Mouse (Mus musculus) embryonic facial prominence, embryonic 10.5 days (tissue): ENCODE data around the gene Vamp3. TPM values are rescaled to one million over a fixed set of nuclear protein-coding genes. Genes with fewer than 3 reads are reported as not detected.
"Not testable (repeated sequence)": the region's sequence is repeated elsewhere in the genome, so short reads cannot be mapped to it uniquely, and the experiment has no call there.

Experiments used
- DNase-seq: peaks from one replicate; pipeline ENCODE4 v3.0.0-alpha.2; 2017; ENCODE audit warnings: low spot score
- H3K27ac ChIP-seq: fragments of 300-500 bp; sonication (generic); replicated peaks from 2 replicates; pipeline ENCODE4 v1.5.1; 2016; ENCODE audit warnings: mild to moderate bottlenecking
- H3K27me3 ChIP-seq: fragments of 300-500 bp; sonication (generic); replicated peaks from 2 replicates; pipeline ENCODE4 v1.6.1; 2016; ENCODE audit warnings: low read depth, mild to moderate bottlenecking; ENCODE audit not compliant: poor library complexity, severe bottlenecking
- H3K36me3 ChIP-seq: fragments of 300-500 bp; sonication (generic); replicated peaks from 2 replicates; pipeline ENCODE4 v1.6.1; 2016; ENCODE audit warnings: mild to moderate bottlenecking, moderate library complexity
- H3K4me1 ChIP-seq: fragments of 300-500 bp; sonication (generic); 2 replicates; pipeline ENCODE4 v1.6.1; 2016
- H3K4me3 ChIP-seq: fragments of 300-500 bp; sonication (generic); 2 replicates; pipeline ENCODE4 v1.5.1; 2016; ENCODE audit warnings: mild to moderate bottlenecking, moderate library complexity
- H3K9me3 ChIP-seq: fragments of 300-500 bp; sonication (generic); 2 replicates; pipeline ENCODE4 v1.6.1; 2016; ENCODE audit warnings: mild to moderate bottlenecking
- WGBS: fragments of 180-500 bp; shearing (Covaris S2); methylation state at CpG from one replicate; pipeline ENCODE4 v1.1.7; 2016; 5-methylcytosine and 5-hydroxymethylcytosine counted together
- polyA plus RNA-seq: library from polyadenylated mRNA; unstranded; fragments of >200 nt; fragmentation: Nextera tagmentation; extraction: Ambion mirVana; gene quantifications from 2 replicates; pipeline ENCODE4 v1.2.1, GENCODE M21; 2016

The Vamp3 gene
- polyA plus RNA-seq, 1 experiment from 2014 or later = 105 TPM

DNA sequence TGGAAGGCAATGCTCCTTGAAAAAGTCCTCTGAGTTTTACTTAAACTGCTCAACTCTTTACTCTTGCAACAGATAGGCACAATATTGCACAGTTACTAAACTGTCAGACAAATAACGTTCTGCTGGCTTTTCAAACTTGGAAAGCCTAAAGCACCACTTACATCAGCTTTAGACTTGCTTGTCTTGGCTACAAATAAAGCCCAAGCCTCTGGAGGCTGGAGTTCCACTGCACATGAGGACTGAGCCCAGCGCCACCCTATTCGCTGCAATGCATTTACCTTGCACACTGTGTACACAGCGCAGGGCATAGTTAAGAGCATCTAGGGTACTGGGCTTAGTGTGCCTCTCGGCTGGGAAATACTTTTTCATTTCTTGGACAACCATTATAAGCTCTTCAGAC, 14.5 kb downstream of the Vamp3 start:
- no peaks in the 10 kb centered on the region for H3K9me3 ChIP-seq
- peak overlapping the region; percentile 71 for H3K4me3 ChIP-seq

DNA sequence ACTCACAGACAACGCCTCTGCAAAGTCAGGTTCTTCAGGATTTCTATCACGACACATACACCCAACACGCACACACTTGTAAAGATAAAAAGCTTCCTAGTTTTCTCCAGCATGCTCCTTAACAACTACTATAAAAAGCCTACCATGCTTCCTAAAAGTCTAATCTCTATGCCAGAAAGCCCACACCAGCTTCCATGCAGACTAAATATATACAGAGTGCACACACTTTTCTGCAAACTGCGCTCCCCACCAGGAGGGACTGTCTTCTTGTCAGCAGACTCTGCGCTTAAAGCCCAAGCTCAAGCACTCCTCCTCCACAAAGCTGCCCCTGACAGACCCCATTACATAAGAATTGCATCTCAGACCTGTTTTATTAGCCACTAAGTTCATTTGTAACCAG, 16.3 kb downstream of the Vamp3 start:
- Histone ChIP-seq H3K27me3 (0 out of 2 replicates have a peak, but pooled peaks cover 8% of the 10 kb centered on the region), H3K27ac (no peak overlapping the region), H3K9me3 (no peaks in the 10 kb centered on the region), H3K4me3 (no peak overlapping the region), H3K36me3 (peaks cover 3% of the 10 kb centered on the region), H3K4me1 (peaks cover 20% of the 10 kb centered on the region)
- 88% methylated on average over 5 of the region's 5 CpGs for WGBS
- no peak for DNase-seq

More for the DNA sequence above, 14.5 kb downstream of the Vamp3 start:
- no peak for DNase-seq
- peaks cover 21% of the 10 kb centered on the region for H3K36me3 ChIP-seq
- H3K27me3 ChIP-seq = 0 out of 2 replicates have a peak, but pooled peaks cover 8% of the 10 kb centered on the region
- WGBS = 56% methylated on average over 5 of the region's 5 CpGs
- no peak overlapping the region for H3K27ac ChIP-seq
- H3K4me1 ChIP-seq = peaks cover 20% of the 10 kb centered on the region

DNA sequence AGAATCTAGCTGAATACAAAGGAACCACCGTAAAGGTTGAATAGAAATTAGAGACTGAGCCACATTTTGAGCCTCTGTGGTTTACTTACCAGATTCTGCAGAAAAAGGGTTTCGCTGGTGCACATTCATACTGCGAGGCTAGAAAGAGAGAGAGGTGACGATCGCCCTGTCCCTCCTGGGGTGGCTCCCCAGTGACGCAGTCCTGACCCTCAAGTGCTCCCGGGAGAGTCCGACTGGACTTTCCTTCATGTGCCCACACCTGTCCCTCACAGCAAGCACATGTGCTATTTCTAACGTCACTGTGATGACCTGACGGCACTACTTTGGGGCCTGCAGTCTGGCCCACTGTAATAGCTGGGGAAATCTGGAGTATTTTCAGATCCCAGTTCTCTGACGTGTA, 20.0 kb downstream of the Vamp3 start:
- no peaks in the 10 kb centered on the region for H3K9me3 ChIP-seq
- H3K4me3 ChIP-seq = no peak overlapping the region
- no peak overlapping the region for H3K27ac ChIP-seq
- peaks cover 3% of the 10 kb centered on the region; the same call in 1 of the 2 replicates for H3K36me3 ChIP-seq
- no peaks in the 10 kb centered on the region for H3K4me1 ChIP-seq
- WGBS = 90% methylated on average over 11 of the region's 11 CpGs
- DNase-seq = no peak
- H3K27me3 ChIP-seq = 0 out of 2 replicates have a peak, but pooled peaks cover 2% of the 10 kb centered on the region

DNA sequence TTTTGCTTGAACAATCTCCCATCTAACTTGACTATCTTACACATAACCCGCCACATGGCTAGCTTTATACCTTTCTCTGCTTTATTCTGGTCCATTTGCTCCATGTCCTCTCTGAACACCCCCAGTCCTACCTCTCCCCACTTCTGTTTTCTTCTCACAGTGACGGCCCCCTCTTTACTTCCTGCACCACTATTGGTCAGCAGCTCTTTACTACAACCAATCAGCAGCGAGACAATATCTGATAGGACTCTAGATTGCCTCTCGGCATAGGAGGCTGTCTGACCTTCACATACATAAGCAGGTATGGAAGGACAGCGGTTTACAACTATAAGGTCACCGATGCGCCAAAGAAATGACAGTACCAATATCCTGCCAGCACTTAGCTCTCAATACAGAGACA, 21.2 kb downstream of the Vamp3 start:
- no peaks in the 10 kb centered on the region for H3K4me1 ChIP-seq
- H3K9me3 ChIP-seq = no peaks in the 10 kb centered on the region
- H3K4me3 ChIP-seq = no peak overlapping the region
- DNase-seq = no peak
- H3K36me3 ChIP-seq = peaks cover 5% of the 10 kb centered on the region; the same call in 1 of the 2 replicates
- H3K27me3 ChIP-seq = no peaks in the 10 kb centered on the region
- WGBS = 88% methylated on average over 7 of the region's 7 CpGs
- no peak overlapping the region for H3K27ac ChIP-seq

DNA sequence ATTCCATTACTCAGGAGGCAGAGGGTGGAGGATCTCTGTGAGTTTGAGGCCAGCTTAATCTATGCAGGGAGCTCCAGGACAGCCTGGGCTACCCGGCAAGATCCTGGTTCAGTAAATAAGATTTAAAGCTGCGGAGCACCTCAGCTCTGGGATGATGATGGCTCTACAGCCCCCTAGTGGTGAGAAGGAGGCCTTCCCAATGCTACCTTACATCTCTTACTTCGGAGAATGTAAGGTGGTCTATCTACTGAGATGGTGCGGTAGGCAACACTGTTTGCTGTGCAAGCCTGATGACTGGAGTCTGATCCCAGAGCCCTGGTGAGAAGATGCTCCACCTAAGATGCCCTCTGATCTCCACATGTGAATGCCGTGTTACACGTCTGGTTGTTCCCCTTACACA, 30.8 kb downstream of the Vamp3 start:
- DNase-seq = peak; percentile 53
- no peak overlapping the region for H3K4me3 ChIP-seq
- 55% methylated on average over 6 of the region's 6 CpGs for WGBS
- peaks cover 11% of the 10 kb centered on the region; the same call in 1 of the 2 replicates for H3K36me3 ChIP-seq
- H3K4me1 ChIP-seq = no peaks in the 10 kb centered on the region
- H3K27me3 ChIP-seq = no peaks in the 10 kb centered on the region
- H3K9me3 ChIP-seq = no peaks in the 10 kb centered on the region
- H3K27ac ChIP-seq = no peak overlapping the region

DNA sequence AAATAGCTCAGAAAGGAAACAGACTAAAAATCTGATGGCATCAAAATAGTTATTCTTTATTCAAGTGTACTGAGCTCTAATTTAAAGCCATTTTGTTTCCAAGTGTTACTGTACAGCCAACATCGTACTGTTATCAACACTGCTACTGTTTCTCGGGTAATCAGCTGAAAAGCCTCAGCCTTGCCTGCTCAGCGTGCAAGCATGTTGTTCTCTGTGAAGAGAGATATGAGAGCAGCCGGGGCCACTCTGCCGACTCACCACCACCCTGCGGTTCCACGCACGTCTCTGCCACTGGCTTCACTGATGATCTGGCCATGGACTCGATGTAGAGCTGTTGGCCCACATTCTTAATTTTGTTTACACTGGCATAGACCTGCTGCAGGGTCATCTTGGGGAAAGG, 33.6 kb downstream of the Vamp3 start:
- Histone ChIP-seq H3K36me3 (peaks cover 18% of the 10 kb centered on the region), H3K4me1 (peaks cover 4% of the 10 kb centered on the region; the same call in 1 of the 2 replicates), H3K4me3 (no peak overlapping the region), H3K9me3 (no peaks in the 10 kb centered on the region), H3K27ac (no peak overlapping the region), H3K27me3 (no peaks in the 10 kb centered on the region)
- WGBS = 91% methylated on average over 9 of the region's 9 CpGs
- DNase-seq = no peak

GRCm38 (mm10) chr4:151017356-151017755, 40.4 kb downstream of the Vamp3 start:
- not testable (repeated sequence) for DNase-seq, H3K9me3 ChIP-seq, H3K4me3 ChIP-seq, H3K27ac ChIP-seq, H3K27me3 ChIP-seq
- 94% methylated on average over 1 of the region's 1 CpGs for WGBS
- peaks cover 24% of the 10 kb centered on the region for H3K4me1 ChIP-seq
- peaks cover 37% of the 10 kb centered on the region for H3K36me3 ChIP-seq

- Histone ChIP-seq H3K27ac (no peak overlapping the region), H3K9me3 (no peaks in the 10 kb centered on the region), H3K36me3 (peaks cover 40% of the 10 kb centered on the region), H3K4me3 (no peak overlapping the region), H3K27me3 (no peaks in the 10 kb centered on the region), H3K4me1 (peaks cover 25% of the 10 kb centered on the region)
- DNase-seq = peak; percentile 40
- WGBS = 49% methylated on average over 10 of the region's 10 CpGs
Measured at GRCm38 (mm10) chr4:151015946-151016345, 41.8 kb downstream of the Vamp3 start.

- H3K27me3 ChIP-seq = no peaks in the 10 kb centered on the region
- no peaks in the 10 kb centered on the region for H3K9me3 ChIP-seq
- no peak overlapping the region for H3K27ac ChIP-seq
- no peak for DNase-seq
- H3K4me1 ChIP-seq = peaks cover 14% of the 10 kb centered on the region
- peaks cover 23% of the 10 kb centered on the region for H3K36me3 ChIP-seq
- 89% methylated on average over 7 of the region's 7 CpGs for WGBS
- H3K4me3 ChIP-seq = no peak overlapping the region
Measured at GRCm38 (mm10) chr4:151010316-151010715, 47.4 kb downstream of the Vamp3 start.

DNA sequence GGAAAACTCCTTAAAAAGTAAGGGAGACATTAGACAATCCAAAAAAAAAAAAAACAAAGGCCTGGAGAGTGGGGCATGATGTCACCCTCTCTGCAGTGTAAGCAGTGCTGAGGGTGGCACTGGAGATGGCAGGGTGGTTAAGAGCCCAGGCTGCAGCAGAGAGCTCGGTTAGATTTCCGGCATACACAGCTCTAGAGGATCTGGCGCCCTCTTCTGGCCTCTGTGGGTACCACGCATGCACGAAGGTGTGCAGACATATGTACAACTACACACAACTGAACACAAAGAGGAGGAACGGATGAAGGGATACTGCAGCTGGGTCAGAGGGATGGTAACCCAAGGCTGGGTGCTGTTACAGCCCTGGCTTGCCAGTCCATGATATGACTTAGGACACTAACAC, 50.8 kb downstream of the Vamp3 start:
- peak; percentile 58 for DNase-seq
- 49% methylated on average over 6 of the region's 6 CpGs for WGBS

GRCm38 (mm10) chr4:151005656-151006318, 52.0 kb downstream of the Vamp3 start:
- Histone ChIP-seq H3K4me1 (no peaks in the 10 kb centered on the region), H3K4me3 (no peak overlapping the region), H3K36me3 (peaks cover 17% of the 10 kb centered on the region), H3K27me3 (no peaks in the 10 kb centered on the region), H3K9me3 (no peaks in the 10 kb centered on the region), H3K27ac (no peak overlapping the region)
- WGBS = 91% methylated on average over 13 of the region's 13 CpGs
- DNase-seq = no peak

More for the DNA sequence above, 50.8 kb downstream of the Vamp3 start:
- no peak overlapping the region for H3K27ac ChIP-seq
- H3K27me3 ChIP-seq = no peaks in the 10 kb centered on the region
- H3K4me3 ChIP-seq = no peak overlapping the region
- no peaks in the 10 kb centered on the region for H3K9me3 ChIP-seq
- H3K4me1 ChIP-seq = no peaks in the 10 kb centered on the region
- peaks cover 19% of the 10 kb centered on the region for H3K36me3 ChIP-seq

- no peaks in the 10 kb centered on the region for H3K27me3 ChIP-seq
- H3K4me3 ChIP-seq = no peak overlapping the region
- H3K36me3 ChIP-seq = peaks cover 13% of the 10 kb centered on the region
- no peaks in the 10 kb centered on the region for H3K9me3 ChIP-seq
- 77% methylated on average over 13 of the region's 13 CpGs for WGBS
- no peak for DNase-seq
- H3K4me1 ChIP-seq = no peaks in the 10 kb centered on the region
- H3K27ac ChIP-seq = no peak overlapping the region
Measured at GRCm38 (mm10) chr4:151001397-151001796, 56.4 kb downstream of the Vamp3 start.

- H3K27ac ChIP-seq = no peak overlapping the region
- H3K4me1 ChIP-seq = no peaks in the 10 kb centered on the region
- no peak overlapping the region for H3K4me3 ChIP-seq
- H3K36me3 ChIP-seq = no peaks in the 10 kb centered on the region
- 94% methylated on average over 9 of the region's 9 CpGs for WGBS
- no peak for DNase-seq
- H3K9me3 ChIP-seq = no peaks in the 10 kb centered on the region
- no peaks in the 10 kb centered on the region for H3K27me3 ChIP-seq
Measured at GRCm38 (mm10) chr4:150998626-150999025, 59.1 kb downstream of the Vamp3 start.
